Mouse (Mus musculus): ENCODE measurements at regions not wholly inside any gene's neighbourhood (a gene's known extent, or its start where the extent isn't known, plus 50 kb on each side); places are given as distances from the start of the nearest gene placed in this dataset.

- no peak for TF ChIP-seq MYOG (IDR thresholded peaks at IDR 0.05; ENCODE audit: control insufficient read depth in 1 of 3, insufficient read depth in 1 of 3, insufficient read length in 2 of 3, low read depth in 2 of 3)
- no peak for TF ChIP-seq TCF12 (IDR thresholded peaks at IDR 0.05; ENCODE audit: insufficient read depth, poor library complexity, severe bottlenecking)
- peak in 1 of 3 experiments; percentile 8 for TF ChIP-seq MYOD1 (IDR thresholded peaks at IDR 0.05; ENCODE audit: control insufficient read depth in 1 of 3, insufficient read length in 2 of 3, low read depth in 2 of 3)
- no peak for TF ChIP-seq POLR2A (IDR thresholded peaks at IDR 0.05; ENCODE audit: insufficient read length, low read depth)
- no peak for TF ChIP-seq USF1 (IDR thresholded peaks at IDR 0.05; ENCODE audit: low read depth)
These were observed 54.4 kb upstream of the Ly86 start for GRCm38 (mm10) chr13:37290636-37291035.

Measured in myocyte (in vitro differentiated cells).